Mouse (Mus musculus): ENCODE data around the gene Msi1. TPM values are rescaled to one million over a fixed set of nuclear protein-coding genes. Genes with fewer than 3 reads are reported as not detected.
"Not testable (repeated sequence)": the region's sequence is repeated elsewhere in the genome, so short reads cannot be mapped to it uniquely, and the experiment has no call there.

The Msi1 gene
- polyA plus RNA-seq, 1 experiment from 2014 or later, result 222 TPM

GRCm38 (mm10) chr5:115490638-115491000 is 61.2 kb downstream of the Msi1 start:
- H3K27me3 ChIP-seq (ENCODE audit: insufficient read depth, poor library complexity, severe bottlenecking), result no peaks in the 10 kb centered on the region
- H3K4me1 ChIP-seq (replicated peaks), result peaks cover 38% of the 10 kb centered on the region
- WGBS, result 19% methylated on average over 8 of the region's 8 CpGs
- DNase-seq (ENCODE audit: low spot score), result no peak
- H3K9me3 ChIP-seq, result no peaks in the 10 kb centered on the region
- H3K4me3 ChIP-seq, result no peak overlapping the region
- H3K27ac ChIP-seq, result no peak overlapping the region
- no peaks in the 10 kb centered on the region for H3K36me3 ChIP-seq

- H3K4me3 ChIP-seq, result no peak overlapping the region
- 40% methylated on average over 5 of the region's 5 CpGs for WGBS
- H3K27ac ChIP-seq, result no peak overlapping the region
- H3K9me3 ChIP-seq, result no peaks in the 10 kb centered on the region
- DNase-seq (ENCODE audit: low spot score), result no peak
- H3K27me3 ChIP-seq (ENCODE audit: insufficient read depth, poor library complexity, severe bottlenecking), result no peaks in the 10 kb centered on the region
- no peaks in the 10 kb centered on the region for H3K36me3 ChIP-seq
- peaks cover 38% of the 10 kb centered on the region for H3K4me1 ChIP-seq (replicated peaks)
Observed at GRCm38 (mm10) chr5:115491076-115491475, 61.7 kb downstream of the Msi1 start.

GRCm38 (mm10) chr5:115491771-115492322 is 62.4 kb downstream of the Msi1 start:
- H3K4me1 ChIP-seq (replicated peaks), result peaks cover 38% of the 10 kb centered on the region
- 8% methylated on average over 28 of the region's 28 CpGs for WGBS
- DNase-seq (ENCODE audit: low spot score), result peak; percentile 48
- H3K27me3 ChIP-seq (ENCODE audit: insufficient read depth, poor library complexity, severe bottlenecking), result no peaks in the 10 kb centered on the region
- no peaks in the 10 kb centered on the region for H3K36me3 ChIP-seq
- no peaks in the 10 kb centered on the region for H3K9me3 ChIP-seq
- peak overlapping the region; percentile 51 for H3K27ac ChIP-seq
- peak overlapping the region; percentile 40 for H3K4me3 ChIP-seq

- 81% methylated on average over 6 of the region's 6 CpGs for WGBS
- H3K9me3 ChIP-seq, result no peaks in the 10 kb centered on the region
- no peak overlapping the region for H3K4me3 ChIP-seq
- no peak overlapping the region for H3K27ac ChIP-seq
- no peaks in the 10 kb centered on the region for H3K27me3 ChIP-seq (ENCODE audit: insufficient read depth, poor library complexity, severe bottlenecking)
- DNase-seq (ENCODE audit: low spot score), result no peak
- H3K4me1 ChIP-seq (replicated peaks), result peaks cover 38% of the 10 kb centered on the region
- no peaks in the 10 kb centered on the region for H3K36me3 ChIP-seq
Observed at GRCm38 (mm10) chr5:115492711-115493335, 63.4 kb downstream of the Msi1 start.

- Histone ChIP-seq H3K9me3 (no peaks in the 10 kb centered on the region), H3K4me1 (replicated peaks) (peaks cover 38% of the 10 kb centered on the region), H3K36me3 (no peaks in the 10 kb centered on the region), H3K27me3 (ENCODE audit: insufficient read depth, poor library complexity, severe bottlenecking) (peaks cover 4% of the 10 kb centered on the region; the same call in 1 of the 2 replicates), H3K27ac (no peak overlapping the region), H3K4me3 (no peak overlapping the region)
- no peak for DNase-seq (ENCODE audit: low spot score)
- WGBS, result 77% methylated on average over 5 of the region's 5 CpGs
Observed at GRCm38 (mm10) chr5:115493441-115493840, 64.0 kb downstream of the Msi1 start.

GRCm38 (mm10) chr5:115495618-115496017 is 66.2 kb downstream of the Msi1 start:
- WGBS, result 77% methylated on average over 3 of the region's 3 CpGs

GRCm38 (mm10) chr5:115497033-115497432 is 67.6 kb downstream of the Msi1 start:
- H3K4me1 ChIP-seq (replicated peaks), result peaks cover 16% of the 10 kb centered on the region
- H3K27ac ChIP-seq, result no peak overlapping the region
- H3K27me3 ChIP-seq (ENCODE audit: insufficient read depth, poor library complexity, severe bottlenecking), result peaks cover 4% of the 10 kb centered on the region; the same call in 1 of the 2 replicates
- no peak overlapping the region for H3K4me3 ChIP-seq
- no peaks in the 10 kb centered on the region for H3K9me3 ChIP-seq
- 79% methylated on average over 7 of the region's 7 CpGs for WGBS
- H3K36me3 ChIP-seq, result no peaks in the 10 kb centered on the region
- no peak for DNase-seq (ENCODE audit: low spot score)

More at GRCm38 (mm10) chr5:115495618-115496017, 66.2 kb downstream of the Msi1 start:
- H3K4me1 ChIP-seq (replicated peaks), result peaks cover 27% of the 10 kb centered on the region
- not testable (repeated sequence) for H3K4me3 ChIP-seq; H3K36me3 ChIP-seq; H3K27me3 ChIP-seq (ENCODE audit: insufficient read depth, poor library complexity, severe bottlenecking); H3K27ac ChIP-seq; DNase-seq (ENCODE audit: low spot score); H3K9me3 ChIP-seq

- 59% methylated on average over 9 of the region's 9 CpGs for WGBS
- Histone ChIP-seq H3K9me3 (no peaks in the 10 kb centered on the region), H3K4me3 (no peak overlapping the region), H3K27ac (no peak overlapping the region), H3K27me3 (ENCODE audit: insufficient read depth, poor library complexity, severe bottlenecking) (peaks cover 4% of the 10 kb centered on the region; the same call in 1 of the 2 replicates), H3K36me3 (no peaks in the 10 kb centered on the region), H3K4me1 (replicated peaks) (peaks cover 5% of the 10 kb centered on the region; the same call in 1 of the 2 replicates)
- no peak for DNase-seq (ENCODE audit: low spot score)
Observed at GRCm38 (mm10) chr5:115498307-115499240, 69.2 kb downstream of the Msi1 start.

GRCm38 (mm10) chr5:115500383-115500935 is 71.1 kb downstream of the Msi1 start:
- 85% methylated on average over 12 of the region's 12 CpGs for WGBS
- H3K4me3 ChIP-seq, result no peak overlapping the region
- 0 out of 2 replicates have a peak, but pooled peaks cover 2% of the 10 kb centered on the region for H3K9me3 ChIP-seq
- no peaks in the 10 kb centered on the region for H3K36me3 ChIP-seq
- peaks cover 4% of the 10 kb centered on the region; the same call in 1 of the 2 replicates for H3K27me3 ChIP-seq (ENCODE audit: insufficient read depth, poor library complexity, severe bottlenecking)
- no peak for DNase-seq (ENCODE audit: low spot score)
- H3K4me1 ChIP-seq (replicated peaks), result no peaks in the 10 kb centered on the region
- H3K27ac ChIP-seq, result no peak overlapping the region

- 62% methylated on average over 12 of the region's 12 CpGs for WGBS
- Histone ChIP-seq H3K4me1 (replicated peaks) (peaks cover 19% of the 10 kb centered on the region), H3K9me3 (0 out of 2 replicates have a peak, but pooled peaks cover 2% of the 10 kb centered on the region), H3K27me3 (ENCODE audit: insufficient read depth, poor library complexity, severe bottlenecking) (peaks cover 9% of the 10 kb centered on the region; the same call in 1 of the 2 replicates), H3K27ac (no peak overlapping the region), H3K36me3 (no peaks in the 10 kb centered on the region), H3K4me3 (no peak overlapping the region)
- DNase-seq (ENCODE audit: low spot score), result no peak
Observed at GRCm38 (mm10) chr5:115503035-115503434, 73.6 kb downstream of the Msi1 start.
